Mouse (Mus musculus) liver, adult 2 months (tissue): ENCODE data around the gene Rbms1.

Experiments
- CTCF ChIP-seq: fragments of 200-500 bp; IDR thresholded peaks from 2 replicates; pipeline ENCODE4 v1.5.1; 2011; ENCODE audit warnings: low read depth, low read length, control low read depth
- POLR2A ChIP-seq: fragments of 200-500 bp; IDR thresholded peaks from 2 replicates; pipeline ENCODE4 v1.6.1; 2011; ENCODE audit warnings: low read length, control low read depth; ENCODE audit not compliant: insufficient read depth; ENCODE audit errors: extremely low read depth

- TF ChIP-seq CTCF (no peak), POLR2A (no peak)
These were observed 104.9 kb downstream of the Rbms1 start for GRCm38 (mm10) chr2:60858116-60858515.
